Mouse (Mus musculus) midbrain, embryonic 14.5 days (tissue): ENCODE measurements at regions not wholly inside any gene's neighbourhood (a gene's known extent, or its start where the extent isn't known, plus 50 kb on each side); places are given as distances from the start of the nearest gene placed in this dataset.

Source experiments
- ATAC-seq: fragments of 200-750 bp; cut with Nextera tagmentation; 2 replicates; pipeline ENCODE4 v1.8.0; 2017; ENCODE audit warnings: moderate number of reproducible peaks, moderate library complexity; ENCODE audit not compliant: low FRiP score, low TSS enrichment
- DNase-seq: peaks from one replicate; pipeline ENCODE4 v3.0.0-alpha.2; 2015
- H3K27ac ChIP-seq: fragments of 300-500 bp; sonication (generic); replicated peaks from 2 replicates; pipeline ENCODE4 v1.5.1; 2014; ENCODE audit warnings: mild to moderate bottlenecking, low read depth, low read length, moderate library complexity
- H3K27me3 ChIP-seq: fragments of 300-500 bp; sonication (generic); 2 replicates; pipeline ENCODE4 v1.6.1; 2014; ENCODE audit warnings: low read length, control low read depth, mixed read lengths; ENCODE audit not compliant: control insufficient read depth, insufficient read depth
- H3K36me3 ChIP-seq: fragments of 300-500 bp; sonication (generic); 2 replicates; pipeline ENCODE4 v1.6.1; 2014; ENCODE audit warnings: low read length, control low read depth; ENCODE audit not compliant: control insufficient read depth, insufficient read depth
- H3K4me1 ChIP-seq: fragments of 300-500 bp; sonication (generic); 2 replicates; pipeline ENCODE4 v1.6.1; 2014; ENCODE audit warnings: mild to moderate bottlenecking, antibody characterized with exemption, low read length, control low read depth; ENCODE audit not compliant: control insufficient read depth, insufficient read depth
- H3K4me2 ChIP-seq: fragments of 300-500 bp; sonication (generic); 2 replicates; pipeline ENCODE4 v1.6.1; 2014; ENCODE audit warnings: mild to moderate bottlenecking, low read length, moderate library complexity
- H3K4me3 ChIP-seq: fragments of 300-500 bp; sonication (generic); replicated peaks from 2 replicates; pipeline ENCODE4 v1.5.1; 2014; ENCODE audit warnings: low read depth, low read length
- H3K9ac ChIP-seq: fragments of 300-500 bp; sonication (generic); replicated peaks from 2 replicates; pipeline ENCODE4 v1.6.1; 2014; ENCODE audit warnings: mild to moderate bottlenecking, low read length, moderate library complexity
- H3K9me3 ChIP-seq: fragments of 300-500 bp; sonication (generic); 2 replicates; pipeline ENCODE4 v1.6.1; 2016; ENCODE audit warnings: low read length, control low read depth, mixed read lengths; ENCODE audit not compliant: control insufficient read depth
- WGBS: fragments of 180-500 bp; shearing (Covaris S2); extraction: QIAGEN DNeasy Blood & Tissue Kit; methylation state at CpG from one replicate; pipeline ENCODE4 v1.1.7; 2014; 5-methylcytosine and 5-hydroxymethylcytosine counted together

DNA sequence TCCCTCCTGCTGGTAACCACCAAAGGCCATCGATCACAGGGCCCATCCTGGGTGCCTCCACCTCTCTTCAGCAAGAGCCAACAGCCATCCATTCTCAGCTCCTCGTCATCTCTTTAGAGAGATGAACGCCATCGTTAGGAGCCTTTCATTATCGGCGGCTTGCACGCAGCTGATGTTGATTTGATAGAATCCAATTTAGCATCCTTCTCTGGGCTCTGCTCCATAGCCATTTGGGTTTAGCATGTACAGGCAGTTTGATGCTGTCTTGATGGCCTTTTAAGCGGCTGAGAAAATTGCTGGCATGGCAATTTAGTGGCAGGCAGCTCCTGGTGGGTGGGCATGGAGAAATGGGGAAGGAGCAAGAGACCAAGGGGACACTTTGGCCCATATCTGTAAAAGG lies 115.5 kb upstream of the Plxna4 start:
- Histone ChIP-seq H3K36me3 (no peaks in the 10 kb centered on the region), H3K27me3 (no peaks in the 10 kb centered on the region), H3K4me3 (no peak overlapping the region), H3K4me2 (no peak overlapping the region), H3K9me3 (no peaks in the 10 kb centered on the region), H3K27ac (no peak overlapping the region), H3K9ac (no peak overlapping the region), H3K4me1 (no peaks in the 10 kb centered on the region)
- DNase-seq: no peak
- no peak for ATAC-seq
- 85% methylated on average over 8 of the region's 8 CpGs for WGBS

DNA sequence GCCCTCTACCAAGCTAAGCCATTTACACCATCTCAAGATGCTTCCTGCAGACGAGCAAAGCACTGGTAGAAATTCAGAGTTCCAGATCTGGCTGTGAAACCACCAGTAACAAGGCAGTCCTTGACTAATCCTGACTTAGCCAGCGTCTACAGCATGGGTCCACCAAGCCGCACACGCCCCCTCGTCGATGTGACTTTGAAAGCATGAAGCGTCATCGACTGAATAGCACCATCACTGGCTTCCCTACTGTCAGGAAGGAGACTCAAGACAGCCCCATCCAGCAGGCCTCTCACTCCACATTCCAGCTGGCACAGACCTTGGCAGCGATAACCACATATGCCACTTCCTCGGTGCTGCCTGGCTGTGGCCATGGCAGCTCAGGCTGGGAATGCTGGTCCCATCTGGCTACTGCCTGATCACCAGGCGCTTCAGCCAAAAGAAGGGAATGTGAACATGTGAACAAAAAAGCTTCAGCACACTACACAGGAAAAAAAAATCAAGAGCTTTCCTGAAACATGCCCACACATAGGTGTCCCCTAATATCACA lies 114.3 kb upstream of the Plxna4 start:
- 88% methylated on average over 11 of the region's 11 CpGs for WGBS
- no peak overlapping the region for H3K4me3 ChIP-seq
- DNase-seq (no peak), ATAC-seq (no peak)
- H3K9ac ChIP-seq: no peak overlapping the region
- H3K4me1 ChIP-seq: no peaks in the 10 kb centered on the region
- H3K4me2 ChIP-seq: no peak overlapping the region
- H3K36me3 ChIP-seq: no peaks in the 10 kb centered on the region
- no peak overlapping the region for H3K27ac ChIP-seq
- no peaks in the 10 kb centered on the region for H3K9me3 ChIP-seq
- no peaks in the 10 kb centered on the region for H3K27me3 ChIP-seq

DNA sequence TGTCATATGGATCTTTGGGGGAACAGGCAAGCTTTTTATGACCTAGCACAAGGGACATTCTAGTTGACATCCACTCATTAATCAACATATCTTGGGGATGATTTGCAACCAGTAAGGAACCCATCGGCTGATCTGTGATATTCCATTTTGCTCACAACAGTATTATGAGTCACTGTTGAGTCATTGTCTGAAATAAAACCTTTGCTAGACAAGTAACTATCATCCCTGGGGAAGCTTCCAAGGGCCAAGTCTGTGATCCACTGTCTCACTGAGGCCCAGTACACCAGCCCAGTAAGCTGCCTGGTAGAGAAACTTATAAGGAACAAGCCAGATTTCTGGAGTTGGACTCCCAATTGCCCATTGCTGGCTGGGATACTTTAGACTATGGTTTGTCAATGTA lies 111.8 kb upstream of the Plxna4 start:
- Histone ChIP-seq H3K27ac (no peak overlapping the region), H3K4me3 (no peak overlapping the region), H3K36me3 (no peaks in the 10 kb centered on the region), H3K27me3 (no peaks in the 10 kb centered on the region), H3K4me2 (no peak overlapping the region), H3K9ac (no peak overlapping the region), H3K9me3 (no peaks in the 10 kb centered on the region), H3K4me1 (no peaks in the 10 kb centered on the region)
- ATAC-seq (no peak), DNase-seq (no peak)
- WGBS: 93% methylated on average over 1 of the region's 1 CpGs

DNA sequence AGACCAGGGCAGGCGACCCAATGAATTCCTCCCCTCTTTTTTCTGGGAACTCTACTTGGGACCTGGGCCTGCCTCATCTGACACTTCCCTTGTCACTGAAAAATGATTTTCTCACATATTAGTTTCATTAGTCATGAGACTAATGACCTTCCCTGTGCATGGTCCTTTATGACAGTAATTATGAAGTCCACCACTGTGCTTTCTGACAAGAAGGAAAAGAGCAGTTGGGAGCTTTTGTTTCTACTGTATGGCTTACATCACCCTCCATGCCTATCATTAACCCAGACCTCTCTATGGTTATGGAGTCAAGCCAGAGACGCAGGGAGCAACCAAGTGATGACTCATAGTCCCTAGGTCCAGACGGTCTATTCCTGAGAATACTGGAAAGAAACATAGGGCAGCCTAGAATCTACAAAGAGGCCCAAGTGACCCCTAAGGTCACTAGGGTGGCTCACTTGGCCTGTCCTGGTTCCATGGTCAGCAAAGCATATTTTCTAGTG lies 109.8 kb upstream of the Plxna4 start:
- Histone ChIP-seq H3K4me2 (no peak overlapping the region), H3K9ac (no peak overlapping the region), H3K27ac (no peak overlapping the region), H3K9me3 (no peaks in the 10 kb centered on the region), H3K27me3 (no peaks in the 10 kb centered on the region), H3K36me3 (no peaks in the 10 kb centered on the region), H3K4me1 (no peaks in the 10 kb centered on the region), H3K4me3 (no peak overlapping the region)
- ATAC-seq (no peak), DNase-seq (no peak)
- 78% methylated on average over 3 of the region's 3 CpGs for WGBS

DNA sequence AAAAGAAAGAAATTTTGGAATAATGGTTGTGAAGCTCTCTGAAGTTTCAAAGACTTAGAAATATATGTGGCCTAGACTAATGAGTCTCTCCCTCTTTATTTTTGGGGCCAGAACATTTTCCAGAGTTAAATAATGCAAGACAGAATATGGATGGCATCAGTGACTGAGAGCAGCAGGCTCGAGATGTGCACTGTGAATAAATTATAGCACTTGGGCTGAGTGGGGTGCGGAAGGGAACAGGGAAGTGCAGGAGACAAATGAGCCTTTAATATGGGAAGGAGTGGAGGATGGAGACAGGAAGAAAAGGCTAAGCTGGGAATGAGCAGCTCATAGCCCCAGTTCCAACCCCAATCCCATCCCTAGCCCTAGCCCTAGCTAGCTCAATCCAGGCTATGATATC lies 108.0 kb upstream of the Plxna4 start:
- no peak overlapping the region for H3K4me3 ChIP-seq
- no peaks in the 10 kb centered on the region for H3K36me3 ChIP-seq
- H3K4me1 ChIP-seq: no peaks in the 10 kb centered on the region
- DNase-seq: no peak
- ATAC-seq: no peak
- no peaks in the 10 kb centered on the region for H3K27me3 ChIP-seq
- H3K9ac ChIP-seq: no peak overlapping the region
- H3K9me3 ChIP-seq: no peaks in the 10 kb centered on the region
- no peak overlapping the region for H3K27ac ChIP-seq
- no peak overlapping the region for H3K4me2 ChIP-seq
- 87% methylated on average over 2 of the region's 2 CpGs for WGBS

DNA sequence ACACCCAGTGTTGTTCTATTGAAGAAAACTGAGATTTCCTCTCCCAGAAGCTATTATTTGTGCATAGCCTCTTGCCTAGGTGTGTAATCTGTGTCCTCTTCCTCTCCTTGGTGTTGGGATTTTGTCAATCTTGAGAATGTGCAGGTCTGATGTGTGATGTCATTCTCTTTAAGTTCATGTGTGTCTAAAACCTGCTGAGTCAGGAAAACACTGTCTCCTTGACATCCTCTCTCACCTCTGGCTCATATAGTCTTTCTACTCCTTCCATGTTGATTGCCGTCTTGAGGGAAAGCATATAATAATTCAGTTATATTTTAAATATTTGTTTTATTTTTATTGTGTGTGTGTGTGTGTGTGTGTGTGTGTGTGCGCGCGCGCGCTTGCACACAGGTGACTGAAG lies 84.6 kb upstream of the Plxna4 start:
- Histone ChIP-seq H3K9me3 (no peaks in the 10 kb centered on the region), H3K4me2 (no peak overlapping the region), H3K9ac (no peak overlapping the region), H3K27me3 (no peaks in the 10 kb centered on the region), H3K27ac (no peak overlapping the region), H3K4me3 (no peak overlapping the region), H3K4me1 (no peaks in the 10 kb centered on the region), H3K36me3 (no peaks in the 10 kb centered on the region)
- no peak for DNase-seq
- 94% methylated on average over 6 of the region's 6 CpGs for WGBS
- no peak for ATAC-seq

DNA sequence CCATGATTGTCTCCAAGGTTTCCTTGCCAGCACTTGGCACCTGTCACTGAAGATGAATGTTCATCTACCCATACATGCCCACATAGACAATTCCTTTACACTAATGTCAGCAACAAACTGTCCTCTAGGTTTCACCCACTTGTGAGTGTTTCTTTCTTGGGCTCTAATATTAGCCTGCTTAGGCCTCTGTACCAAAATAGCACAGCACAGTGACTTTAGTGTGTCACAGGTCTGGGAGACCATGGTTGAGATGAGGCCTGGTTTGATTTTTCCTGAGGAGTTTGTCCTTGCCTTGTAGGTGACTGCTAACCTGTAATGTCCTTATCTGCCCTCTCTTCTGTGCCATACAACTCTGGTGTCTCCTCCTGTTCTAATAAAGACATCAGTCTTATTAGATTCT lies 71.8 kb upstream of the Plxna4 start:
- H3K4me1 ChIP-seq: no peaks in the 10 kb centered on the region
- no peak overlapping the region for H3K9ac ChIP-seq
- H3K27me3 ChIP-seq: no peaks in the 10 kb centered on the region
- H3K4me2 ChIP-seq: no peak overlapping the region
- H3K27ac ChIP-seq: no peak overlapping the region
- H3K4me3 ChIP-seq: no peak overlapping the region
- DNase-seq (no peak), ATAC-seq (no peak)
- no peaks in the 10 kb centered on the region for H3K36me3 ChIP-seq
- H3K9me3 ChIP-seq: no peaks in the 10 kb centered on the region

DNA sequence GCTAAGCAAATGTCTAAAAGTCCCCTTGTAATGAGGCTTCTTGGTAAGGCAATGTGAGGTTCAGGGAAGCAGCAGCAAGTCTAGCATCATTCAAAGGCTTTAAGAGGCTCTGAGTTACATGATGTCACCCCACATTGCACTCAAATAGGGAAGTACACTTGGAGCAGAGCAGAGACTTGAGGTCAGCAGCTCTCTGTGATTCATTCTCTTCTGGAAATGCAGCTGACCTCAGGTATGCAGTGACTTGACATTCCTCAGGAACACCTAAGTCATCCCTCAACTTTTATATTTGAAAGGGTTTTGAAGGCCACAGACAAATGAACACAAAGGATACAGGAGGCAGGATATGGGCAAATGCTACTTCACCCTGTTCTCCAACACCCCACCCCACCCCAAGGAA lies 69.4 kb upstream of the Plxna4 start:
- no peak overlapping the region for H3K9ac ChIP-seq
- H3K4me3 ChIP-seq: no peak overlapping the region
- no peaks in the 10 kb centered on the region for H3K27me3 ChIP-seq
- no peak overlapping the region for H3K27ac ChIP-seq
- H3K36me3 ChIP-seq: no peaks in the 10 kb centered on the region
- H3K9me3 ChIP-seq: no peaks in the 10 kb centered on the region
- H3K4me2 ChIP-seq: no peak overlapping the region
- no peaks in the 10 kb centered on the region for H3K4me1 ChIP-seq
- no peak for DNase-seq
- ATAC-seq: no peak

DNA sequence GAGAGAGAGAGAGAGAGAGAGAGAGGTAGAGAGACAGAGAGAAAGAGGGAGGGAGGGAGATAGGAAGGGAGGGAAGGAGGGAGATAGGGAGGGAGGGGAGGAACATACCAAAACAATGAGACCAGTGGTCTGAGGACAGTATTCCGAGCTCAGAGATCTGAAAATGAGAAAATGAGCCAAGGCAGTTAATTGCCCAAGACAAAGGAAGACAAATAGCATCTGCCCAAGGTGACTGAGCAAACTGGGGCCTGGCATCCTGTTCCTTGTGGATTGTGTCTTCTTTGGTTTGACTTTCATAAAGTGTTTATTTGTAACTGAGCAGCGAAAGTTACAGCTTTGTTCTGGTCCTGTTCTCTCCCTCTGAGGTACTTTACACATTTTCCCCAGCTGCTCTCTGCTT lies 66.2 kb upstream of the Plxna4 start:
- H3K27me3 ChIP-seq: no peaks in the 10 kb centered on the region
- H3K4me3 ChIP-seq: no peak overlapping the region
- no peak overlapping the region for H3K9ac ChIP-seq
- H3K9me3 ChIP-seq: no peaks in the 10 kb centered on the region
- WGBS: 81% methylated on average over 2 of the region's 2 CpGs
- no peak overlapping the region for H3K27ac ChIP-seq
- no peaks in the 10 kb centered on the region for H3K36me3 ChIP-seq
- ATAC-seq (no peak), DNase-seq (no peak)
- no peak overlapping the region for H3K4me2 ChIP-seq
- H3K4me1 ChIP-seq: no peaks in the 10 kb centered on the region
